Mouse (Mus musculus): Measurements from ENCODE around the gene Dusp1. TPM values are rescaled to one million over a fixed set of nuclear protein-coding genes. Genes with fewer than 3 reads are reported as not detected.

The Dusp1 gene
- polyA plus RNA-seq (2014; fragmentation: Illumina TruSeq; extraction: RNeasy Lipid Tissue Mini Kit (QIAGEN cat#74804); ENCODE audit: insufficient read depth, low read depth, low replicate concordance), result 220 TPM

GRCm38 (mm10) chr17:26561651-26562181 lies at the start of gene Dusp1:
Dusp1 (minus strand) TSS chr17:26562128.

GRCm38 (mm10) chr17:26561290-26561640 lies 663 bp downstream of the Dusp1 start, which contains the start of gene Ergic1:
Ergic1 (plus strand) TSS chr17:26561489.

Other genes with a start within 250 kb of the Dusp1 start
- gene Neurl1b, start 147.3 kb downstream of the Dusp1 start, polyA plus RNA-seq (2014; fragmentation: Illumina TruSeq; extraction: RNeasy Lipid Tissue Mini Kit (QIAGEN cat#74804); ENCODE audit: insufficient read depth, low read depth, low replicate concordance), result 2.3 TPM
- 34.1 TPM for gene Ergic1, start 639 bp downstream of the Dusp1 start, polyA plus RNA-seq (2014; fragmentation: Illumina TruSeq; extraction: RNeasy Lipid Tissue Mini Kit (QIAGEN cat#74804); ENCODE audit: insufficient read depth, low read depth, low replicate concordance)
- gene Atp6v0e, start 101.1 kb upstream of the Dusp1 start, polyA plus RNA-seq (2014; fragmentation: Illumina TruSeq; extraction: RNeasy Lipid Tissue Mini Kit (QIAGEN cat#74804); ENCODE audit: insufficient read depth, low read depth, low replicate concordance), result 194 TPM
- 13.0 TPM for gene Crebrf, start 153.5 kb upstream of the Dusp1 start, polyA plus RNA-seq (2014; fragmentation: Illumina TruSeq; extraction: RNeasy Lipid Tissue Mini Kit (QIAGEN cat#74804); ENCODE audit: insufficient read depth, low read depth, low replicate concordance)
- 20.7 TPM for gene Bnip1, start 218.9 kb upstream of the Dusp1 start, polyA plus RNA-seq (2014; fragmentation: Illumina TruSeq; extraction: RNeasy Lipid Tissue Mini Kit (QIAGEN cat#74804); ENCODE audit: insufficient read depth, low read depth, low replicate concordance)

Measured in lung, adult 10 weeks (tissue).